Mouse (Mus musculus) forebrain, embryonic 11.5 days (tissue): ENCODE measurements at regions not wholly inside any gene's neighbourhood (a gene's known extent, or its start where the extent isn't known, plus 50 kb on each side); places are given as distances from the start of the nearest gene placed in this dataset.

Experiments
- ATAC-seq: fragments of 200-750 bp; cut with Nextera tagmentation; replicated peaks from 2 replicates; pipeline ENCODE4 v1.8.0; 2017; ENCODE audit warnings: moderate TSS enrichment; ENCODE audit not compliant: low FRiP score
- DNase-seq: peaks from one replicate; pipeline ENCODE4 v3.0.0-alpha.2; 2017; ENCODE audit warnings: low spot score
- H3K27ac ChIP-seq: fragments of 300-500 bp; sonication (generic); 2 replicates; pipeline ENCODE4 v1.5.1; 2014; ENCODE audit warnings: low read depth, low read length
- H3K27me3 ChIP-seq: fragments of 300-500 bp; sonication (generic); 2 replicates; pipeline ENCODE4 v1.6.1; 2014; ENCODE audit warnings: mild to moderate bottlenecking, low read length, mixed read lengths; ENCODE audit not compliant: control insufficient read depth, insufficient read depth
- H3K36me3 ChIP-seq: fragments of 300-500 bp; sonication (generic); 2 replicates; pipeline ENCODE4 v1.6.1; 2014; ENCODE audit warnings: mild to moderate bottlenecking, low read length, moderate library complexity, mixed read lengths; ENCODE audit not compliant: control insufficient read depth, insufficient read depth
- H3K4me1 ChIP-seq: fragments of 300-500 bp; sonication (generic); replicated peaks from 2 replicates; pipeline ENCODE4 v1.6.1; 2014; ENCODE audit warnings: low read length, mixed read lengths; ENCODE audit not compliant: control insufficient read depth, insufficient read depth
- H3K4me2 ChIP-seq: fragments of 300-500 bp; sonication (generic); 2 replicates; pipeline ENCODE4 v1.6.1; 2014; ENCODE audit warnings: low read depth, mild to moderate bottlenecking, low read length, moderate library complexity, mixed read lengths; ENCODE audit not compliant: severe bottlenecking
- H3K4me3 ChIP-seq: fragments of 300-500 bp; sonication (generic); 2 replicates; pipeline ENCODE4 v1.5.1; 2014; ENCODE audit warnings: low read depth, low read length
- H3K9ac ChIP-seq: fragments of 300-500 bp; sonication (generic); 2 replicates; pipeline ENCODE4 v1.6.1; 2014; ENCODE audit warnings: low read length
- H3K9me3 ChIP-seq: fragments of 300-500 bp; sonication (generic); 2 replicates; pipeline ENCODE4 v1.6.1; 2016; ENCODE audit warnings: low read length, mixed read lengths; ENCODE audit not compliant: control insufficient read depth
- WGBS: fragments of 180-500 bp; shearing (Covaris S2); extraction: QIAGEN DNeasy Blood & Tissue Kit; methylation state at CpG from one replicate; pipeline ENCODE4 v1.1.7; 2014; 5-methylcytosine and 5-hydroxymethylcytosine counted together

- no peak for ATAC-seq
- H3K36me3 ChIP-seq, result no peaks in the 10 kb centered on the region
- H3K4me2 ChIP-seq, result no peak overlapping the region
- H3K9ac ChIP-seq, result no peak overlapping the region
- WGBS, result 80% methylated on average over 12 of the region's 12 CpGs
- no peaks in the 10 kb centered on the region; the same call in 1 of the 2 replicates for H3K4me1 ChIP-seq
- H3K27me3 ChIP-seq, result no peaks in the 10 kb centered on the region
- DNase-seq, result no peak
- no peak overlapping the region for H3K27ac ChIP-seq
- no peaks in the 10 kb centered on the region for H3K9me3 ChIP-seq
- H3K4me3 ChIP-seq, result no peak overlapping the region
Observed at GRCm38 (mm10) chr9:46423184-46423967, 103.6 kb upstream of the 4931429L15Rik start.

GRCm38 (mm10) chr9:46421688-46422274, 102.0 kb upstream of the 4931429L15Rik start:
- no peak overlapping the region for H3K9ac ChIP-seq
- no peaks in the 10 kb centered on the region for H3K36me3 ChIP-seq
- H3K4me3 ChIP-seq, result no peak overlapping the region
- ATAC-seq (no peak), DNase-seq (no peak)
- H3K27ac ChIP-seq, result no peak overlapping the region
- no peaks in the 10 kb centered on the region for H3K4me1 ChIP-seq
- no peak overlapping the region for H3K4me2 ChIP-seq
- H3K9me3 ChIP-seq, result no peaks in the 10 kb centered on the region
- 32% methylated on average over 7 of the region's 7 CpGs for WGBS
- H3K27me3 ChIP-seq, result peaks cover 2% of the 10 kb centered on the region; the same call in 1 of the 2 replicates

GRCm38 (mm10) chr9:46411686-46412085, 91.9 kb upstream of the 4931429L15Rik start:
- no peak for DNase-seq
- no peak for ATAC-seq
- WGBS, result 80% methylated on average over 10 of the region's 10 CpGs
- no peaks in the 10 kb centered on the region for H3K4me1 ChIP-seq
- H3K9me3 ChIP-seq, result peaks cover 4% of the 10 kb centered on the region; the same call in 1 of the 2 replicates
- H3K9ac ChIP-seq, result no peak overlapping the region
- no peak overlapping the region for H3K4me2 ChIP-seq
- H3K36me3 ChIP-seq, result no peaks in the 10 kb centered on the region
- no peak overlapping the region for H3K4me3 ChIP-seq
- no peaks in the 10 kb centered on the region for H3K27me3 ChIP-seq
- no peak overlapping the region for H3K27ac ChIP-seq

GRCm38 (mm10) chr9:46408776-46409175, 89.0 kb upstream of the 4931429L15Rik start:
- no peak overlapping the region for H3K27ac ChIP-seq
- peaks cover 4% of the 10 kb centered on the region; the same call in 1 of the 2 replicates for H3K9me3 ChIP-seq

GRCm38 (mm10) chr9:46406606-46407005, 86.8 kb upstream of the 4931429L15Rik start:
- ATAC-seq, result no peak
- no peak overlapping the region for H3K4me2 ChIP-seq
- no peaks in the 10 kb centered on the region for H3K27me3 ChIP-seq
- no peak for DNase-seq
- H3K36me3 ChIP-seq, result no peaks in the 10 kb centered on the region
- 72% methylated on average over 8 of the region's 8 CpGs for WGBS
- H3K9me3 ChIP-seq, result no peaks in the 10 kb centered on the region
- H3K4me3 ChIP-seq, result no peak overlapping the region
- H3K27ac ChIP-seq, result no peak overlapping the region
- no peaks in the 10 kb centered on the region for H3K4me1 ChIP-seq
- H3K9ac ChIP-seq, result no peak overlapping the region

More at GRCm38 (mm10) chr9:46408776-46409175, 89.0 kb upstream of the 4931429L15Rik start:
- H3K4me1 ChIP-seq, result no peaks in the 10 kb centered on the region
- no peak for DNase-seq
- no peaks in the 10 kb centered on the region for H3K36me3 ChIP-seq
- H3K4me3 ChIP-seq, result no peak overlapping the region
- no peak overlapping the region for H3K9ac ChIP-seq
- ATAC-seq, result no peak
- no peaks in the 10 kb centered on the region for H3K27me3 ChIP-seq
- 78% methylated on average over 10 of the region's 10 CpGs for WGBS
- no peak overlapping the region for H3K4me2 ChIP-seq

GRCm38 (mm10) chr9:46396591-46396990, 76.8 kb upstream of the 4931429L15Rik start:
- Histone ChIP-seq H3K4me1 (no peaks in the 10 kb centered on the region; the same call in 1 of the 2 replicates), H3K4me3 (no peak overlapping the region), H3K4me2 (no peak overlapping the region), H3K27me3 (peaks cover 4% of the 10 kb centered on the region; the same call in 1 of the 2 replicates), H3K9me3 (no peaks in the 10 kb centered on the region), H3K27ac (no peak overlapping the region), H3K9ac (no peak overlapping the region), H3K36me3 (no peaks in the 10 kb centered on the region)
- WGBS, result 88% methylated on average over 7 of the region's 7 CpGs
- ATAC-seq, result no peak
- no peak for DNase-seq

- 59% methylated on average over 14 of the region's 14 CpGs for WGBS
- H3K36me3 ChIP-seq, result no peaks in the 10 kb centered on the region
- peaks cover 4% of the 10 kb centered on the region; the same call in 1 of the 2 replicates for H3K27me3 ChIP-seq
- no peak overlapping the region for H3K4me2 ChIP-seq
- no peak overlapping the region for H3K27ac ChIP-seq
- no peak for ATAC-seq
- no peak overlapping the region for H3K9ac ChIP-seq
- no peaks in the 10 kb centered on the region; the same call in 1 of the 2 replicates for H3K4me1 ChIP-seq
- no peak overlapping the region for H3K4me3 ChIP-seq
- no peak for DNase-seq
- no peaks in the 10 kb centered on the region for H3K9me3 ChIP-seq
Observed at GRCm38 (mm10) chr9:46395156-46395765, 75.5 kb upstream of the 4931429L15Rik start.

GRCm38 (mm10) chr9:46394239-46394638, 74.5 kb upstream of the 4931429L15Rik start:
- Histone ChIP-seq H3K4me3 (no peak overlapping the region), H3K4me2 (no peak overlapping the region), H3K27ac (no peak overlapping the region), H3K36me3 (no peaks in the 10 kb centered on the region), H3K9me3 (no peaks in the 10 kb centered on the region), H3K27me3 (peaks cover 4% of the 10 kb centered on the region; the same call in 1 of the 2 replicates), H3K4me1 (peaks cover 2% of the 10 kb centered on the region), H3K9ac (no peak overlapping the region)
- WGBS, result 75% methylated on average over 7 of the region's 7 CpGs
- DNase-seq, result no peak
- no peak for ATAC-seq
